Mouse (Mus musculus): Measurements from ENCODE around the gene Inpp5f.
"Not testable (repeated sequence)": the region's sequence is repeated elsewhere in the genome, so short reads cannot be mapped to it uniquely, and the experiment has no call there.

Inpp5f gene

GRCm38 (mm10) chr7:128592118-128592935, 18.8 kb upstream of the Inpp5f start:
- 0 out of 2 replicates have a peak, but pooled peaks have one; percentile 38 for ATAC-seq (ENCODE audit: low TSS enrichment)

GRCm38 (mm10) chr7:128592936-128593241, 18.2 kb upstream of the Inpp5f start:
- no peak for ATAC-seq (ENCODE audit: low TSS enrichment)

- ATAC-seq (ENCODE audit: low TSS enrichment): no peak
Measured at GRCm38 (mm10) chr7:128596274-128596673, 14.9 kb upstream of the Inpp5f start.

GRCm38 (mm10) chr7:128599072-128599471, 12.1 kb upstream of the Inpp5f start:
- ATAC-seq (ENCODE audit: low TSS enrichment): no peak

- ATAC-seq (ENCODE audit: low TSS enrichment): no peak
Measured at GRCm38 (mm10) chr7:128601826-128602225, 9.3 kb upstream of the Inpp5f start.

GRCm38 (mm10) chr7:128609936-128610335, 1.2 kb upstream of the Inpp5f start:
- ATAC-seq (ENCODE audit: low TSS enrichment): not testable (repeated sequence)

- ATAC-seq (ENCODE audit: low TSS enrichment): no peak; the same call in 1 of the 2 replicates
Measured at GRCm38 (mm10) chr7:128610490-128610889, 638 bp upstream of the Inpp5f start.

- ATAC-seq (ENCODE audit: low TSS enrichment): no peak
Measured at GRCm38 (mm10) chr7:128611799-128612411, 777 bp downstream of the Inpp5f start.

- ATAC-seq (ENCODE audit: low TSS enrichment): no peak
Measured at GRCm38 (mm10) chr7:128612521-128613181, 1.5 kb downstream of the Inpp5f start.

GRCm38 (mm10) chr7:128613578-128613977, 2.5 kb downstream of the Inpp5f start:
- no peak for ATAC-seq (ENCODE audit: low TSS enrichment)

GRCm38 (mm10) chr7:128617587-128617986, 6.5 kb downstream of the Inpp5f start:
- no peak for ATAC-seq (ENCODE audit: low TSS enrichment)

- ATAC-seq (ENCODE audit: low TSS enrichment): no peak
Measured at GRCm38 (mm10) chr7:128620178-128620577, 9.1 kb downstream of the Inpp5f start.

GRCm38 (mm10) chr7:128622266-128622961, 11.3 kb downstream of the Inpp5f start:
- ATAC-seq (ENCODE audit: low TSS enrichment): peak; percentile 95

- no peak for ATAC-seq (ENCODE audit: low TSS enrichment)
Measured at GRCm38 (mm10) chr7:128622994-128623393, 11.9 kb downstream of the Inpp5f start.

GRCm38 (mm10) chr7:128625382-128625781, 14.3 kb downstream of the Inpp5f start:
- no peak for ATAC-seq (ENCODE audit: low TSS enrichment)

- no peak for ATAC-seq (ENCODE audit: low TSS enrichment)
Measured at GRCm38 (mm10) chr7:128626601-128627000, 15.5 kb downstream of the Inpp5f start.

- no peak for ATAC-seq (ENCODE audit: low TSS enrichment)
Measured at GRCm38 (mm10) chr7:128627251-128627650, 16.1 kb downstream of the Inpp5f start.

- ATAC-seq (ENCODE audit: low TSS enrichment): no peak
Measured at GRCm38 (mm10) chr7:128627723-128628122, 16.6 kb downstream of the Inpp5f start.

GRCm38 (mm10) chr7:128633156-128633555, 22.0 kb downstream of the Inpp5f start:
- ATAC-seq (ENCODE audit: low TSS enrichment): no peak

- no peak for ATAC-seq (ENCODE audit: low TSS enrichment)
Measured at GRCm38 (mm10) chr7:128639925-128640485, 28.9 kb downstream of the Inpp5f start.

GRCm38 (mm10) chr7:128641571-128641970, 30.4 kb downstream of the Inpp5f start:
- peak; percentile 47; the same call in 1 of the 2 replicates for ATAC-seq (ENCODE audit: low TSS enrichment)

GRCm38 (mm10) chr7:128642386-128642785, 31.3 kb downstream of the Inpp5f start:
- ATAC-seq (ENCODE audit: low TSS enrichment): no peak
